Mouse (Mus musculus) heart, embryonic 13.5 days (tissue): ENCODE measurements at regions not wholly inside any gene's neighbourhood (a gene's known extent, or its start where the extent isn't known, plus 50 kb on each side); places are given as distances from the start of the nearest gene placed in this dataset.

Experiments
- ATAC-seq: fragments of 200-750 bp; cut with Nextera tagmentation; 2 replicates; pipeline ENCODE4 v1.8.0; 2017; ENCODE audit warnings: moderate TSS enrichment; ENCODE audit not compliant: insufficient number of reproducible peaks, low FRiP score, low TSS enrichment; ENCODE audit errors: extremely low read depth
- H3K27ac ChIP-seq: fragments of 300-500 bp; sonication (generic); replicated peaks from 2 replicates; pipeline ENCODE4 v1.5.1; 2015; ENCODE audit warnings: moderate library complexity, mild to moderate bottlenecking, inconsistent platforms
- H3K27me3 ChIP-seq: fragments of 300-500 bp; sonication (generic); replicated peaks from 2 replicates; pipeline ENCODE4 v1.6.1; 2015; ENCODE audit warnings: mild to moderate bottlenecking, inconsistent platforms
- H3K36me3 ChIP-seq: fragments of 300-500 bp; sonication (generic); 2 replicates; pipeline ENCODE4 v1.6.1; 2015; ENCODE audit warnings: mild to moderate bottlenecking, inconsistent platforms
- H3K4me1 ChIP-seq: fragments of 300-500 bp; sonication (generic); 2 replicates; pipeline ENCODE4 v1.6.1; 2015; ENCODE audit warnings: inconsistent platforms
- H3K4me2 ChIP-seq: fragments of 300-500 bp; sonication (generic); 2 replicates; pipeline ENCODE4 v1.6.1; 2015; ENCODE audit warnings: inconsistent platforms, mild to moderate bottlenecking, moderate library complexity
- H3K4me3 ChIP-seq: fragments of 300-500 bp; sonication (generic); 2 replicates; pipeline ENCODE4 v1.5.1; 2015; ENCODE audit warnings: moderate library complexity, mild to moderate bottlenecking, inconsistent platforms
- H3K9ac ChIP-seq: fragments of 300-500 bp; sonication (generic); 2 replicates; pipeline ENCODE4 v1.6.1; 2015; ENCODE audit warnings: inconsistent platforms, mild to moderate bottlenecking, moderate library complexity
- H3K9me3 ChIP-seq: fragments of 300-500 bp; sonication (generic); 2 replicates; pipeline ENCODE4 v1.6.1; 2016; ENCODE audit warnings: inconsistent platforms
- WGBS: fragments of 180-500 bp; shearing (Covaris S2); methylation state at CpG from one replicate; pipeline ENCODE4 v1.1.7; 2015; ENCODE audit warnings: mixed read lengths; 5-methylcytosine and 5-hydroxymethylcytosine counted together

GRCm38 (mm10) chr6:49893113-49893512, 70.6 kb downstream of the Npy start:
- Histone ChIP-seq H3K9me3 (peaks cover 18% of the 10 kb centered on the region), H3K27ac (no peak overlapping the region), H3K27me3 (no peaks in the 10 kb centered on the region), H3K4me2 (no peak overlapping the region), H3K4me1 (no peaks in the 10 kb centered on the region), H3K9ac (no peak overlapping the region), H3K4me3 (no peak overlapping the region), H3K36me3 (no peaks in the 10 kb centered on the region)
- WGBS: 58% methylated on average over 7 of the region's 7 CpGs
- no peak for ATAC-seq

GRCm38 (mm10) chr6:49899146-49899545, 76.6 kb downstream of the Npy start:
- ATAC-seq: no peak
- H3K27me3 ChIP-seq: peaks cover 3% of the 10 kb centered on the region; the same call in 1 of the 2 replicates
- H3K9ac ChIP-seq: no peak overlapping the region
- 86% methylated on average over 3 of the region's 3 CpGs for WGBS
- no peak overlapping the region for H3K4me2 ChIP-seq
- no peak overlapping the region for H3K4me3 ChIP-seq
- no peak overlapping the region for H3K27ac ChIP-seq
- no peaks in the 10 kb centered on the region for H3K4me1 ChIP-seq
- H3K36me3 ChIP-seq: no peaks in the 10 kb centered on the region
- H3K9me3 ChIP-seq: peaks cover 11% of the 10 kb centered on the region

- Histone ChIP-seq H3K4me1 (no peaks in the 10 kb centered on the region), H3K9me3 (no peaks in the 10 kb centered on the region), H3K27me3 (peaks cover 4% of the 10 kb centered on the region; the same call in 1 of the 2 replicates), H3K27ac (no peak overlapping the region), H3K4me3 (no peak overlapping the region), H3K36me3 (no peaks in the 10 kb centered on the region), H3K9ac (no peak overlapping the region), H3K4me2 (no peak overlapping the region)
- no peak for ATAC-seq
- WGBS: 78% methylated on average over 6 of the region's 6 CpGs
Observed at GRCm38 (mm10) chr6:49901512-49901911, 79.0 kb downstream of the Npy start.

DNA sequence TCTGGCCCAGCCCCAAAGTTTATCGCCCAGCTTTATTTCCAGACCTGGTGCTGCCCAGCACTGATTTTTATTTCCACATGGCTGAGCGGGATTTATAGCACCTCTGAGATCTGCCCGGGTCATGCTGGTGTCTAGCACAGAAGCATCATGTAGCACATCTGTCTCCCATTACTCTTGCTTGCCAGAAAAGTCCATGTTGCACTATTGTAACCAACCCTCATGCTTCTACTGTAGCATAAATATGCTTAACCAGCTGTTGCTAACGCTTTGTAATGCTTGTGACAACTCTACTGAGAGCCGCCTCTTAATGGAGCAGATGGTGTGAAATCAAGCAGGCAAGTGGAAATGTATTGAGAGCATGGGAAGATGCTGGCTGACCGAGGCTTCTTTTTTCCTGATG, 81.5 kb downstream of the Npy start:
- H3K27ac ChIP-seq: no peak overlapping the region
- H3K36me3 ChIP-seq: no peaks in the 10 kb centered on the region
- ATAC-seq: no peak
- H3K9me3 ChIP-seq: no peaks in the 10 kb centered on the region
- no peak overlapping the region for H3K4me3 ChIP-seq
- peaks cover 4% of the 10 kb centered on the region; the same call in 1 of the 2 replicates for H3K27me3 ChIP-seq
- no peak overlapping the region for H3K9ac ChIP-seq
- 76% methylated on average over 6 of the region's 6 CpGs for WGBS
- no peaks in the 10 kb centered on the region for H3K4me1 ChIP-seq
- H3K4me2 ChIP-seq: no peak overlapping the region

- no peak for ATAC-seq
- Histone ChIP-seq H3K9me3 (no peaks in the 10 kb centered on the region), H3K4me1 (no peaks in the 10 kb centered on the region), H3K9ac (no peak overlapping the region), H3K4me2 (no peak overlapping the region), H3K36me3 (no peaks in the 10 kb centered on the region), H3K27ac (no peak overlapping the region), H3K27me3 (peaks cover 4% of the 10 kb centered on the region; the same call in 1 of the 2 replicates), H3K4me3 (no peak overlapping the region)
- WGBS: 57% methylated on average over 2 of the region's 2 CpGs
Observed at GRCm38 (mm10) chr6:49906456-49906855, 83.9 kb downstream of the Npy start.

GRCm38 (mm10) chr6:49919089-49919812, 96.7 kb downstream of the Npy start:
- Histone ChIP-seq H3K36me3 (no peaks in the 10 kb centered on the region), H3K4me3 (no peak overlapping the region), H3K27ac (no peak overlapping the region), H3K4me2 (no peak overlapping the region), H3K9me3 (no peaks in the 10 kb centered on the region), H3K9ac (no peak overlapping the region), H3K4me1 (no peaks in the 10 kb centered on the region), H3K27me3 (peaks cover 3% of the 10 kb centered on the region; the same call in 1 of the 2 replicates)
- no peak for ATAC-seq
- 44% methylated on average over 7 of the region's 7 CpGs for WGBS

DNA sequence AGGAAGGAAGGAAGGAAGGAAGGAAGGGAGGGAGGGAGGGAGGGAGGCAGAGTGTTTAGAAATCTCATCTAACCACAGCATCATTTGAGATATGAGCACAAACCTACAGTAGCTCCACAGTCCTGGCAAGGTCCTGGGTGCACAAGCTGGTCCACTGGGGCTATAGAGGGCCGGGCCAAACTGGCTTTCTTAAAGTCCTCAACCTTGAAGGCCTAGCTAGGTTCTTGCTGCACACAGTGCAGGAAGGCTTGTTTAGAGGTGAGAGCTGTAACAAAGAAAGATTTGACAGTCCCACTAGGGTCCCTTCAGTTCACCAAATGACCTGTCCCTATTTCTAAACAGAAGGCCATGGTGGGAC, 97.3 kb downstream of the Npy start:
- no peaks in the 10 kb centered on the region for H3K36me3 ChIP-seq
- H3K4me1 ChIP-seq: no peaks in the 10 kb centered on the region
- H3K27ac ChIP-seq: no peak overlapping the region
- H3K4me3 ChIP-seq: no peak overlapping the region
- ATAC-seq: no peak
- H3K9ac ChIP-seq: no peak overlapping the region
- no peak overlapping the region for H3K4me2 ChIP-seq
- 66% methylated on average over 1 of the region's 1 CpGs for WGBS
- peaks cover 3% of the 10 kb centered on the region; the same call in 1 of the 2 replicates for H3K27me3 ChIP-seq
- no peaks in the 10 kb centered on the region for H3K9me3 ChIP-seq

DNA sequence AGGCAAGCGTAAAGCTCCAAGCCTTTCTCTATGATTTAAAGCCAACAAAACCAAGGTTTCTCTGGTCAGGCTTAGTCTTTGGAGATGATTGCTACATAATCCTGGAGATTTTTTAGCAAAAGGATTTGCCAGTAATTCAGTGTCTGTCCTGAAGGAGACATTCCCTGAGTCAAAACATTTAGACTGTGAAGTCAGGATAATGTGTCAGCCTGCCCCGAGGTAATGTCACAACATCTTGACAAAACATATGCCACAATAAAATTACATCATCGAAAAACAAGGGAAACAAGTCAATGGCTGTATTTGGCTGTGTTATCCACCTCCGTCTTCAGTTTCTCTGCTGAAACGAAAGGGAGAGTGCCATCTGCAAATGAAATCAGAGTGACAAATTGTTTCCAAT, 101.8 kb downstream of the Npy start:
- 71% methylated on average over 5 of the region's 5 CpGs for WGBS
- Histone ChIP-seq H3K36me3 (no peaks in the 10 kb centered on the region), H3K27me3 (peaks cover 3% of the 10 kb centered on the region; the same call in 1 of the 2 replicates), H3K9me3 (no peaks in the 10 kb centered on the region), H3K4me1 (no peaks in the 10 kb centered on the region), H3K4me2 (no peak overlapping the region), H3K27ac (no peak overlapping the region), H3K4me3 (no peak overlapping the region), H3K9ac (no peak overlapping the region)
- no peak for ATAC-seq

GRCm38 (mm10) chr6:49928075-49928474, 105.6 kb downstream of the Npy start:
- Histone ChIP-seq H3K4me2 (no peak overlapping the region), H3K27me3 (no peaks in the 10 kb centered on the region), H3K4me3 (no peak overlapping the region), H3K9ac (no peak overlapping the region), H3K9me3 (no peaks in the 10 kb centered on the region), H3K4me1 (no peaks in the 10 kb centered on the region), H3K27ac (no peak overlapping the region), H3K36me3 (no peaks in the 10 kb centered on the region)
- no peak for ATAC-seq
- 78% methylated on average over 4 of the region's 4 CpGs for WGBS

DNA sequence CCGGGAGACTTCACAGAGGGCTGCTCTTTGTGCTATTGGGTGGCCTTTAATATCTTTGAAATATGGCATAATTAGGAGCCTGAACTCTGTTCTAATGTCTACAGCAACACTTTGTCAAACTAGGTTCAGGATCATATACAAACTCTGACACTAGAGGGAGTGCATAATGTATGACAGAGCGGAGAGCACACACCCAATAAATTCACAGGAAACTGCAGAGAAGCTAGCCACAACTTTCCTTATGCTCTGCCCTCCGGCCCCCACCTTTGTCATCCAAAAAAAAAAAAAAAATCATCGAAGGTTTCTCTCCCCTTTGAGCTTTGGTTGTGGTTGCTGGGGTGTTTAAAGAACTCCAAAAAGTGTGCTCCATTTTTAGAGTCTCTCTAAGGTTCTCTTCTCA, 107.6 kb downstream of the Npy start:
- Histone ChIP-seq H3K4me1 (no peaks in the 10 kb centered on the region), H3K27me3 (no peaks in the 10 kb centered on the region), H3K27ac (no peak overlapping the region), H3K4me2 (no peak overlapping the region), H3K9ac (no peak overlapping the region), H3K4me3 (no peak overlapping the region), H3K36me3 (no peaks in the 10 kb centered on the region), H3K9me3 (no peaks in the 10 kb centered on the region)
- no peak for ATAC-seq
- whole genome bisulfite sequencing: 36% methylated on average over 4 of the region's 4 CpGs

DNA sequence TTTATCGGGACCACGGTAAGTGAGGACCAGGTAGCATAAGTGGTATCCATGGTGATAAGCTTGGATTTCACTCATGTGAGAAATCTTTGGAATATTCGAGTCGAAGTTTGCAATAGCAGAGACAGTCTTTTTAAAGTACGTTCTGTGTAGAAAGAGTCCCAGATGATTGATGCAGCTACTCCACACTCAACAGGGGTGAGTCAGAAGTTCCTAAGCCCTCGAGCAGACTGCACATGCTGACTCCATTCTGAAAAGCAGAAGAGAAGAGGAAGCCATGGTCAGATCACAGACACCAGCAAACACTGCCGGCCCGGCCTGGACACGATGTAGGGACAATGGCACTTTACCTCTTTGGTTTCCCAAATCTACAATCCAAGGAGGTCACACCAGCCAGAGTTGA, 120.6 kb downstream of the Npy start:
- Histone ChIP-seq H3K4me2 (no peak overlapping the region), H3K27me3 (no peaks in the 10 kb centered on the region), H3K36me3 (no peaks in the 10 kb centered on the region), H3K27ac (no peak overlapping the region), H3K9ac (no peak overlapping the region), H3K4me3 (no peak overlapping the region), H3K9me3 (no peaks in the 10 kb centered on the region), H3K4me1 (no peaks in the 10 kb centered on the region)
- no peak for ATAC-seq
- WGBS: 78% methylated on average over 9 of the region's 9 CpGs

- no peaks in the 10 kb centered on the region for H3K9me3 ChIP-seq
- H3K9ac ChIP-seq: no peak overlapping the region
- no peaks in the 10 kb centered on the region for H3K36me3 ChIP-seq
- WGBS: 86% methylated on average over 8 of the region's 8 CpGs
- H3K4me3 ChIP-seq: no peak overlapping the region
- no peak overlapping the region for H3K27ac ChIP-seq
- ATAC-seq: no peak
- H3K4me1 ChIP-seq: no peaks in the 10 kb centered on the region
- no peak overlapping the region for H3K4me2 ChIP-seq
- no peaks in the 10 kb centered on the region for H3K27me3 ChIP-seq
Observed at GRCm38 (mm10) chr6:49958891-49959290, 136.4 kb downstream of the Npy start.
